Comparison of ENCODE assay signal across 24 mouse cellular contexts in the genomic region with DNA sequence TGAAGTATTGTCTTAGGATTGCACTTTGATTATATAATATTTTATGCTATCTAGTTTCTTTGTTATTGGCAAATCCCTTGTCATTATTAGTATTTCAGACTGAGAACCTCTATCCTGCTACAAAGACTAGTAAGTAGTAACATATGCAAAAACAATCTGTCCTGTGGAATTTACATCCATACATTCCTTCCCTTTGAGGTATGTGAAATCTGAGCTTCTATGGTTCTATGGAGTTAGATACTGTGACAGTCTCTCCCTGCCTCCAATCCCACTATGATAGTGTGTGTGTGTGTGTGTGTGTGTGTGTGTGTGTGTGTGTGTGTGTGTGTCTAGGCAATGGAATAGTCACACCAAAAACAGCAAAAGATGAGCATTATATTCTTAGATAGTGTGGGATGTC.
A peak's percentile ranks its signal among the peaks of the same experiment; 100 is the strongest.
DNase-seq lines count a peak whose midpoint lies in the region; ATAC-seq and TF ChIP-seq lines count a peak whose summit lies in the region.
"Had no signal": no experiment of that assay in that cellular context is flagged by ENCODE, and none has a peak within 500 bp of the region (broad histone marks: within the 10 kb centered on the region; RNA-seq: fewer than 3 reads in every experiment).

No protein-coding gene starts in this region.

- H3K4me1 ChIP-seq in limb, embryonic 11.5 days (ENCODE audit: control insufficient read depth, insufficient read depth, low read length): no peaks in the 10 kb centered on the region
- no peaks in the 10 kb centered on the region for H3K4me1 ChIP-seq in limb, embryonic 10.5 days
- peaks cover 8% of the 10 kb centered on the region for H3K4me1 ChIP-seq in embryonic facial prominence, embryonic 10.5 days
- H3K4me1 ChIP-seq in embryonic fibroblast, embryonic 13.5 days (ENCODE audit: control insufficient read depth, insufficient read depth, low read length): peaks cover 4% of the 10 kb centered on the region
- H3K4me1 ChIP-seq in intestine, postnatal 0 days (replicated peaks; ENCODE audit: control insufficient read depth, insufficient read depth, low read length): no peaks in the 10 kb centered on the region
- H3K4me1 ChIP-seq: heart, embryonic 15.5 days; hindbrain, embryonic 15.5 days; intestine, embryonic 15.5 days; liver, embryonic 13.5 days; midbrain, embryonic 12.5 days had no signal

- no peaks in the 10 kb centered on the region for H3K27me3 ChIP-seq in limb, embryonic 11.5 days (ENCODE audit: control insufficient read depth, insufficient read depth, low read length)
- H3K27me3 ChIP-seq in limb, embryonic 10.5 days (ENCODE audit: low read depth, poor library complexity, severe bottlenecking): no peaks in the 10 kb centered on the region
- no peaks in the 10 kb centered on the region for H3K27me3 ChIP-seq in embryonic facial prominence, embryonic 10.5 days (replicated peaks; ENCODE audit: low read depth, poor library complexity, severe bottlenecking)
- no peaks in the 10 kb centered on the region for H3K27me3 ChIP-seq in intestine, postnatal 0 days (replicated peaks; ENCODE audit: control insufficient read depth, insufficient read depth, low read length)
- H3K27me3 ChIP-seq: heart, embryonic 15.5 days; hindbrain, embryonic 15.5 days; intestine, embryonic 15.5 days; liver, embryonic 13.5 days; midbrain, embryonic 12.5 days had no signal

- TF ChIP-seq CTCF in embryonic fibroblast, embryonic 13.5 days (IDR thresholded peaks at IDR 0.05; ENCODE audit: borderline replicate concordance, insufficient read depth, low read length): no peak
- no peak for TF ChIP-seq CTCF in intestine, postnatal 0 days (IDR thresholded peaks at IDR 0.05; ENCODE audit: low read depth)

- no peak overlapping the region for H3K9ac ChIP-seq in limb, embryonic 11.5 days (ENCODE audit: low read length)
- H3K9ac ChIP-seq in intestine, postnatal 0 days (ENCODE audit: low read depth, low read length): no peak overlapping the region
- H3K9ac ChIP-seq: heart, embryonic 15.5 days; hindbrain, embryonic 15.5 days; intestine, embryonic 15.5 days; liver, embryonic 13.5 days; midbrain, embryonic 12.5 days had no signal

- H3K4me3 ChIP-seq in limb, embryonic 11.5 days (ENCODE audit: low read depth, low read length): no peak overlapping the region
- no peak overlapping the region for H3K4me3 ChIP-seq in limb, embryonic 10.5 days
- H3K4me3 ChIP-seq in embryonic facial prominence, embryonic 10.5 days: no peak overlapping the region
- H3K4me3 ChIP-seq in embryonic fibroblast, embryonic 13.5 days (ENCODE audit: insufficient read depth, low read length): no peak overlapping the region
- no peak overlapping the region for H3K4me3 ChIP-seq in intestine, postnatal 0 days (ENCODE audit: low read depth, low read length)
- H3K4me3 ChIP-seq: heart, embryonic 15.5 days; hindbrain, embryonic 15.5 days; intestine, embryonic 15.5 days; liver, embryonic 13.5 days; midbrain, embryonic 12.5 days had no signal

- ATAC-seq in limb, embryonic 11.5 days (ENCODE audit: insufficient number of reproducible peaks, low FRiP score, low TSS enrichment, low read depth): peak; percentile 39; the same call in 1 of the 2 replicates
- ATAC-seq in intestine, postnatal 0 days: no peak
- ATAC-seq: forebrain, embryonic 16.5 days; intestine, embryonic 15.5 days had no signal

- no peak for DNase-seq in limb, embryonic 11.5 days (ENCODE audit: low spot score)
- DNase-seq in limb, embryonic 10.5 days (ENCODE audit: low spot score): no peak
- peak; percentile 44 for DNase-seq in embryonic facial prominence, embryonic 10.5 days (ENCODE audit: low spot score)
- peak; percentile 54 for DNase-seq in mesoderm, embryonic 11.5 days (ENCODE audit: low read depth, low spot score)
- no peak for DNase-seq in thymus, postnatal 25 days
- no peak for DNase-seq in left cerebral cortex, adult 8-10 months (ENCODE audit: low spot score in 2 of 2)
- DNase-seq: adrenal gland, adult 8-10 months; cerebellum, adult 11-12 months; cerebellum, postnatal 14 days; heart, postnatal 4 days; kidney, postnatal 36 days; layer of hippocampus, postnatal 36 days; liver, embryonic 13.5 days; lung, adult 2 months; lung, postnatal 14 days; right cerebral cortex, postnatal 14 days; thymus, postnatal 36 days had no signal

- H3K9me3 ChIP-seq in limb, embryonic 11.5 days (ENCODE audit: control insufficient read depth, low read length): no peaks in the 10 kb centered on the region
- no peaks in the 10 kb centered on the region for H3K9me3 ChIP-seq in limb, embryonic 10.5 days (replicated peaks)
- no peaks in the 10 kb centered on the region for H3K9me3 ChIP-seq in embryonic facial prominence, embryonic 10.5 days
- no peaks in the 10 kb centered on the region for H3K9me3 ChIP-seq in intestine, postnatal 0 days (ENCODE audit: control insufficient read depth)
- H3K9me3 ChIP-seq: heart, embryonic 15.5 days; hindbrain, embryonic 15.5 days; intestine, embryonic 15.5 days; liver, embryonic 13.5 days; midbrain, embryonic 12.5 days had no signal

- no peak overlapping the region for H3K27ac ChIP-seq in limb, embryonic 11.5 days (replicated peaks; ENCODE audit: low read depth, low read length)
- H3K27ac ChIP-seq in limb, embryonic 10.5 days: no peak overlapping the region
- H3K27ac ChIP-seq in embryonic facial prominence, embryonic 10.5 days (replicated peaks): no peak overlapping the region
- H3K27ac ChIP-seq in embryonic fibroblast, embryonic 13.5 days (ENCODE audit: insufficient read depth, low read length): peak overlapping the region; percentile 96
- H3K27ac ChIP-seq in intestine, postnatal 0 days (ENCODE audit: low read depth, low read length): no peak overlapping the region
- H3K27ac ChIP-seq: heart, embryonic 15.5 days; hindbrain, embryonic 15.5 days; intestine, embryonic 15.5 days; liver, embryonic 13.5 days; midbrain, embryonic 12.5 days had no signal

- no peak overlapping the region for H3K4me2 ChIP-seq in limb, embryonic 11.5 days (ENCODE audit: low read depth, severe bottlenecking)
- no peak overlapping the region for H3K4me2 ChIP-seq in intestine, postnatal 0 days (replicated peaks; ENCODE audit: low read depth)
- H3K4me2 ChIP-seq: heart, embryonic 15.5 days; hindbrain, embryonic 15.5 days; intestine, embryonic 15.5 days; liver, embryonic 13.5 days; midbrain, embryonic 12.5 days had no signal

- no peak for TF ChIP-seq POLR2A in embryonic fibroblast, embryonic 13.5 days (IDR thresholded peaks at IDR 0.05; ENCODE audit: low read depth, low read length)

- H3K36me3 ChIP-seq in limb, embryonic 11.5 days (ENCODE audit: control insufficient read depth, insufficient read depth, low read length): no peaks in the 10 kb centered on the region
- no peaks in the 10 kb centered on the region for H3K36me3 ChIP-seq in limb, embryonic 10.5 days
- H3K36me3 ChIP-seq in embryonic facial prominence, embryonic 10.5 days (replicated peaks): no peaks in the 10 kb centered on the region
- no peaks in the 10 kb centered on the region for H3K36me3 ChIP-seq in intestine, postnatal 0 days (ENCODE audit: control insufficient read depth, insufficient read depth)
- H3K36me3 ChIP-seq: heart, embryonic 15.5 days; hindbrain, embryonic 15.5 days; intestine, embryonic 15.5 days; liver, embryonic 13.5 days; midbrain, embryonic 12.5 days had no signal

Comparison
In these comparisons a context has a peak if more than half of its experiments do, and no peak if none do; other contexts are left out.
1. DNase-seq: peak in embryonic facial prominence, embryonic 10.5 days (single experiment) and mesoderm, embryonic 11.5 days (single experiment); none in limb, embryonic 11.5 days (single experiment), limb, embryonic 10.5 days (single experiment), thymus, postnatal 25 days (single experiment) and left cerebral cortex, adult 8-10 months (0 of 2).